Mouse (Mus musculus) liver, embryonic 14 days (tissue): ENCODE data around the gene Usp46. TPM values are rescaled to one million over a fixed set of nuclear protein-coding genes. Genes with fewer than 3 reads are reported as not detected.

Experiments
- polyA plus RNA-seq: library from polyadenylated mRNA; depleted of rRNA; stranded (reverse); fragments of >200 nt; gene quantifications from 2 replicates; pipeline ENCODE4 v1.2.3, GENCODE M21; 2012; rRNA removed

The Usp46 gene
- polyA plus RNA-seq = 14.3 and 18.1 TPM in 2 replicates

GRCm38 (mm10) chr5:74067831-74068713, at the start of gene Usp46:
TSS of gene Usp46 (minus strand) at chr5:74068431.

Other genes starting within 250 kb of the Usp46 start
- 3.3 and 3.4 TPM in 2 replicates for gene Rasl11b, start 126.9 kb upstream of the Usp46 start, polyA plus RNA-seq